Mouse (Mus musculus): ENCODE measurements at regions not wholly inside any gene's neighbourhood (a gene's known extent, or its start where the extent isn't known, plus 50 kb on each side); places are given as distances from the start of the nearest gene placed in this dataset.
"Not testable (repeated sequence)": the region's sequence is repeated elsewhere in the genome, so short reads cannot be mapped to it uniquely, and the experiment has no call there.

DNA sequence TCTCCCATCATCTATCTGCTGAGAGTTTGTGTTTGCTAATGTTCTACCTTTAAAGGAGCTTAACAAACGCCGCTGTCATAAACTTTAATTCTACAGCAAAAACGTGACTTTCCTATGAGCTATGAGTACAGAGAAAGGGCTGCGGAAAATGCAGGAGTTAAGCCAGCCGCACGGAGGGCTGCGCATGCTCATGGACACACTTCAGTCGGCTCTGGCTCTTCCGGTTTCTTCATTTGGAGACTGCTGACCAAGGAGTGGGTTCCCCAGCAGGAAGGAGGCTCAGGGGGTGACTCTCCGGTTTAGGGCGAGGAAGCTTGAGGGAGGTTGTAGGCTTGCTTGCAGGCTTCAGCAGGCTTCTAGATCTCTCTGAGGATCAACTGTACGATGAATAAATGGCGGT is 59.3 kb downstream of the Sox2 start:
- no peak for DNase-seq (ENCODE audit: low spot score in 2 of 2)

- DNase-seq (ENCODE audit: low spot score in 2 of 2) = not testable (repeated sequence)
These were observed 61.9 kb downstream of the Sox2 start for GRCm38 (mm10) chr3:34712137-34712536.

DNA sequence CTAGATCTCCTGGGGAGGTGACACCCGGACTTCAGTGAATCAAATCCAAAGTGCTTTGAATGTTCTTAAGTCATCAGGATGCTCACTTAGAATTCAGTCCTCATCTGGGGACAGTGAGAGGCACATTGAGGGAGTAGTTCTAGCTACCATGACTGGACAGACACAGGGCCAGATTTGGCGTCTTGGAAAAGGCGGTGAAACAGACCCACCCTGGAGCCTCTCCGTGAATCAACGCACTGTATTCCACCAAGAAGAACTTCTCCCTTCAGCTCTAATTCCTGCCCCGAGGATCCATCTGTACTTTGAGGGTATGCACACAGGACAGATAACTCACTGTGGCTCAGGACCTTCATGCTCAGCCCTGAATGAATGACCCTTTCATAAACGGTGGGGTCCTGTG is 72.3 kb downstream of the Sox2 start:
- no peak for DNase-seq (ENCODE audit: low spot score in 2 of 2)

GRCm38 (mm10) chr3:34726955-34727354 is 76.8 kb downstream of the Sox2 start:
- no peak for DNase-seq (ENCODE audit: low spot score in 2 of 2)

GRCm38 (mm10) chr3:34728282-34728681 is 78.1 kb downstream of the Sox2 start:
- no peak for DNase-seq (ENCODE audit: low spot score in 2 of 2)

- no peak for DNase-seq (ENCODE audit: low spot score in 2 of 2)
These were observed 84.8 kb downstream of the Sox2 start for GRCm38 (mm10) chr3:34734966-34735365.

DNA sequence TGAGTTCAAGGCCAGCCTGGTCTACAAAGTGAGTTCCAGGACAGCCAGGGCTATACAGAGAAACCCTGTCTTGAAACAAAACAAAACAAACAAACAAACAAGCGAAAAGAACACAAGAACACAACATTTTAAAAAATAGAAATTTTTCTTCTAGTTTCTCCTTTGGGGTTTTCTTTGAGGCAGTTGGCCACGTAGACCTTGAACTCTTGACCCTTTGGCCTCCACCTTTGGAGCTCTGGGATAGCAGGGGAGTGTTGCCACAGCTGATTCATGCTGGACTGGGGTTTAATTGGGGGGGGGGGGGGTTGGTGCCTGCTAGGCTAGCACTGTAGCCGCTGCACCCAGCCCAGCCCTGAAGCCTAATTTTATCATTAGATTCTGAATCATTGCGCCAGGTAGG is 87.8 kb downstream of the Sox2 start:
- no peak for DNase-seq (ENCODE audit: low spot score in 2 of 2)

GRCm38 (mm10) chr3:34738938-34739337 is 88.7 kb downstream of the Sox2 start:
- DNase-seq (ENCODE audit: low spot score in 2 of 2) = no peak

DNA sequence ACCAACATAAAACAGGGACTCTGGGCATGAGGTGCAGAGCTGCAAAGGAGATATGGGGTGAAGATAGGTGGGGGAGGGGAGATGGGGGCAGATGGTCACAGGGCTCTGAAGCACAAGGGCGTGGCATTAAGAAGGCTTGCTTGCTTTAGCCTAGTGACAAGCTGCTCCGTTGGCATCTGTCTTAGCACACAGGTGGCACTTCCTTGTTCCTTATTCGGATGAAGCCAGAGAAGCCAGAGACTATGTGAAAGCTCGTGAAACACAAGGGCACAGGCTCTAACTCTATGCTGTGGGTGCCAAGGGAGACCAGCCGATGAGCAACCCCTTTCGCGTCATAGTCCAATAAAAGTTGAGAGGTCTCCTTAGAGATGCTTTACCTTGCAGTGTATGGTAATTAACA is 89.5 kb downstream of the Sox2 start:
- DNase-seq (ENCODE audit: low spot score in 2 of 2) = no peak

DNA sequence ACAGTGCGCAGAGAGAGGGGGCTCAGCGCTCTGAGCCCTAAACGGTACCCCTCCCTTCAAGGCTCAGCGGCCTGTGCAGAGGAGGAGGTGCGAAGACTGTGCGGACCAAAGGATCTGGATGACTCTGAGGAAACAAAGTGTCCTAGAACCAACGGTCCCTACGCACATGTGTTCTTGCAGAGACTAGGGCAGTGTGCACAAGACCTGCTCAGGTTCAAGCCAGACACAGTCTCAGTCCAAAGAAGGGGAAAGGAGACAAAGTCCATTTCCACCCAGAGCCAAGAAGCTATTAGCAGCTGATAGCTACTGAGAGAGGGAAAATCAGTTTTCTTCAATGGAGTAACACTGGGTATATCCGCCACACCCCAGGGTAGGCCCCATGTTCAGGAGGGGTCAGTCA is 89.9 kb downstream of the Sox2 start:
- DNase-seq (ENCODE audit: low spot score in 2 of 2) = no peak

GRCm38 (mm10) chr3:34745181-34745736 is 95.1 kb downstream of the Sox2 start:
- no peak for DNase-seq (ENCODE audit: low spot score in 2 of 2)

DNA sequence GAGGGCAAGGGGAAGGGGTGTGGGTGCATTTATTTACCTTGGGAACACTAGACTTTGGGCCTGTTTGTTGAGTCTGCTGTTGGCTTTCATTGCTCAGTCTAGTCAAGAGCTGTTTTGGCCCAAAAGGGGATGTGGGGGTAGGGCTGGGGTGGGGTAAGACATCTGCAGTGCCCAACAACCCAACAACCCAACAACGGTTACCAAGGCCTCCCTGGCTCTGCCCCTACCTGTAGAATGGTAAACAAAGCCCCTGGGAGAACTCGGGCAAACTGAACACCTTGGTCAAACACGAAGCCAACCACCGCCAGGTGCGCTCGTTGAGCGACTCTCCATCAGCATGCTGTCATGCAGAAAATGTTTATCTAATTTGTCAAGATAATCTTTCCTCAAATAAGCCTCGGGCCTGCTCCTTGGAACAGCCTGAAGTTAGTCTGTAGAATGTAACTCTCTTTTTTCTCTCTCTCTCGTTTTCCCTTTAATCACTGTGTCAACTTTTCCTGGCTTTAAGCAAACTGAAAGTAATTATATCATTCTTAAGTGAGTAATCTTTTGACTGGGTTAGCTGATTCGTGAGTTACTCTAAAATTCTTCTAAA is 97.4 kb downstream of the Sox2 start:
- no peak for DNase-seq (ENCODE audit: low spot score in 2 of 2)

GRCm38 (mm10) chr3:34749989-34750388 is 99.8 kb downstream of the Sox2 start:
- no peak for DNase-seq (ENCODE audit: low spot score in 2 of 2)

GRCm38 (mm10) chr3:34751551-34751950 is 101.3 kb downstream of the Sox2 start:
- DNase-seq (ENCODE audit: low spot score in 2 of 2) = no peak

- DNase-seq (ENCODE audit: low spot score in 2 of 2) = no peak
These were observed 103.4 kb downstream of the Sox2 start for GRCm38 (mm10) chr3:34753557-34753956.

DNA sequence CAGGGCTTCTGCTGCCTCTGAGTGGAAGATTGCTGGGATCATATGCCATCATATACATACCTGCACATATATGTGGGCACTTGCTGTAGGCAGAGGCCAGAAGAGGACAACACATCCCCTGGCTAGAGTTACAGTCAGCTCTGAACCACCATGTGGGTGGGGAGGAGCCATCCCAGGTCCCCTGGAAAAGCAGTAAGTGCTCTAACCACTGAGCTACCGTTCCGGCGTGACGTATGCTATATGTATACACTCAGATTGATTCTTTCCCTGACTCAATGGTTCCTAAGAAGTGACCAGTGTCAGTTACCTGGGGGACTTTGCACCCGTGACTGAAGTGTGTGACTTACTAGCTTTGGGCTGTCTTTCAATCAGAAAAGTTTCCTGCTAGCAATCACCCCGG is 104.6 kb downstream of the Sox2 start:
- no peak for DNase-seq (ENCODE audit: low spot score in 2 of 2)

DNA sequence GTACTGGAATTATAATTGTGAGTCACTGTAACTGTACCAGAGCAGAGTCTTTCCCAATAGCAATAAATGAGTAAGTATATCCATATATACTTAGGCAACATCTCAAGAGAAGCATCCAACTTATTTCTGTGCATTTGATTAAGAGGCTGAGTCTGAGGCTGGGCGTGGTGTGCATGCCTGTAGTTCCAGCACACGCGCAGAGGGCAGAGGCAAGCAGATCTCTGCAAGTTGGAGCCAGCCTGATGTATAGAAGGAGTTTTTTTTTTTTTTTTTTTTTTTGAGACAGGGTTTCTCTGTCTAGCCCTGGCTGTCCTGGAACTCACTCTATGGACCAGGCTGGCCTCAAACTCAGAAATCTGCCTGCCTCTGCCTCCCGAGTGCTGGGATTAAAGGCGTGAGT is 105.1 kb downstream of the Sox2 start:
- DNase-seq (ENCODE audit: low spot score in 2 of 2) = not testable (repeated sequence)

DNA sequence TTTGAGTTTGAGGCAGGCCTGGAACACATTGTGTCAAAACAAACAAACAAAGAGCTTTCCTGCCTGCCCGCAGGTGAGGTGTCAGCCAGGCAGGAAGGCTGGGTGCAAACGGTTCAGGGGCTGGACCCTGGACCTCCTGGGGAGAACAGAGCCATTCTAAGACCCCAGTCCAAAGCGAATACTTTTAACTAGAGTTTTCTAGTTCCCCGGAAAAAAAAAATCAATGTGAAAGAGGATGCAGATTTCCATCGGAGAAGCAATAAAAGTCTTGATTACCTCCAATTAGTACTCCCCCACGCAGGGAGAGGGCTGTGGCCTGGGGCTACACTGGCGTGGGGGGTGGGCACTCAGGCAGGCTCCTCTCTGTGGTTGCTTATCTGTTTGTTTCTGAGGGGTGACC is 106.4 kb downstream of the Sox2 start:
- DNase-seq (ENCODE audit: low spot score in 2 of 2) = no peak

DNA sequence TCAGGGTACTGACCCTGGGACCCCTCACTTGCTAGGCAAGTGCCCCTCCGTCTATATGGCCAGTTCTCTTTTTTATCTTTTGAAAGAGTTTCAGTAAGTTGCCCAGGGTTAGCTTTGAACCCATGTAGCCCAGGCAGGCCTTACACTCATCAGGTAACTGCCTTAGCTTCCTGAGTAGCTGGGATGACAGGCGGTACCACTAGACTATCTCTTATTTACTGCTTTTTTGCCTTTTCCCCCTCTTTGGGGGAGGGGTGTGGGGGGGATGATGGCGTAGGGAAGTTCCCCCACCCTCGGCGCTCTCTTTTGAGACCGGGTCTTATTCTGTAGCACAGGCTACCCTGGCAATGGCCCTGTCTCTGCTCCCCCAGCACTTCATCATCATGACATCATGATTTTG is 106.9 kb downstream of the Sox2 start:
- no peak for DNase-seq (ENCODE audit: low spot score in 2 of 2)

- no peak for DNase-seq (ENCODE audit: low spot score in 2 of 2)
These were observed 107.8 kb downstream of the Sox2 start for GRCm38 (mm10) chr3:34757813-34758510.

- DNase-seq (ENCODE audit: low spot score in 2 of 2) = no peak
These were observed 109.9 kb downstream of the Sox2 start for GRCm38 (mm10) chr3:34759942-34760640.

DNA sequence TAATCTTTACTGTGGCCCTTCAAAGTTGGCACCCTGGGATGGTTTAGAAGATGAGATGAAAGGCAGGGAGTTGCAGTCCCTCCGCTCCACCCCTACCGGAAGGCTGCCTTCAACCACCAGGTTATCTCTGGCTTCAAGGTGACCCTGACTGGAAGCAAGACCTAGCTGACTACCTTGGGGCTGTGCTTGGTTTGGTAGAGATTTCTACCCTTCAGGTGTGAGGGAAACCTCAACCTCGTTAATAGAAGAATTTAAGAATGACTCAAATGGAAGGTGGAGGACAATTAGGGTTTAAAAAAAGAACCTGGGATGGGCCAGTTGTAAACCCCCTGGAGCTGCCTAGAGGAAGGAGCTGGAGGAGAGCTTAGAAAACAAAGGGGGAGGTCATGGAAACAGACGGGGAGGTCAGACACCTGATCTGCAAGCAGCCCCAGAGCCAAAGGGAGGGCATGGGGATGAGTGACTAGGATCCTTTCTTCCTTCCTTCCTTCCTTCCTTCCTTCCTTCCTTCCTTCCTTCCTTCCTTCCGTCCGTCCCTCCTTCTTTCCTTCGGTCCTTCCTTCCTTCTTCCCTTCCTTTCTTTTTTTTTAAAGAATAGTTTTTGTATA is 111.1 kb downstream of the Sox2 start:
- no peak for DNase-seq (ENCODE audit: low spot score in 2 of 2)

Data from right cerebral cortex, adult 2 months (tissue).